Mouse (Mus musculus) cerebellum, adult 2 months (tissue): ENCODE measurements around the gene Rapgef2. TPM values are rescaled to one million over a fixed set of nuclear protein-coding genes. Genes with fewer than 3 reads are reported as not detected.

ENCODE experiments used
- DNase-seq, 2 experiments: peaks; one replicate each; pipeline ENCODE4 v3.0.0; 2021
- H3K27ac ChIP-seq: fragments of 200-500 bp; 2 replicates; pipeline ENCODE4 v1.5.1; 2012; ENCODE audit warnings: low read length, control low read depth, inconsistent platforms; ENCODE audit not compliant: insufficient read depth
- H3K27me3 ChIP-seq: fragments of 200-500 bp; 2 replicates; pipeline ENCODE4 v1.6.1; 2012; ENCODE audit warnings: inconsistent platforms, mild to moderate bottlenecking, low read length, moderate library complexity; ENCODE audit not compliant: control insufficient read depth, insufficient read depth
- H3K4me1 ChIP-seq: fragments of 200-500 bp; 2 replicates; pipeline ENCODE4 v1.6.1; 2011; ENCODE audit warnings: low read length; ENCODE audit not compliant: control insufficient read depth, insufficient read depth
- H3K4me3 ChIP-seq: fragments of 200-500 bp; replicated peaks from 2 replicates; pipeline ENCODE3; 2011; ENCODE audit warnings: mild to moderate bottlenecking, low read depth, low read length, control low read depth; ENCODE audit not compliant: insufficient read depth
- CTCF ChIP-seq: fragments of 200-500 bp; IDR thresholded peaks from 2 replicates; pipeline ENCODE4 v1.5.1; 2011; ENCODE audit warnings: low read depth, mild to moderate bottlenecking, control low read depth, low read length, moderate library complexity, borderline replicate concordance; ENCODE audit not compliant: insufficient read depth
- POLR2A ChIP-seq: fragments of 200-500 bp; IDR thresholded peaks from 2 replicates; pipeline ENCODE4 v1.6.1; 2011; ENCODE audit warnings: low read length, control low read depth, borderline replicate concordance; ENCODE audit not compliant: insufficient read depth
- WGBS: fragments of 180-500 bp; shearing (Covaris S2); methylation state at CpG from one replicate; pipeline ENCODE4 v1.1.7; 2018; 5-methylcytosine and 5-hydroxymethylcytosine counted together
- polyA plus RNA-seq: library from polyadenylated mRNA; depleted of rRNA; stranded (reverse); fragments of >200 nt; gene quantifications from 2 replicates; pipeline ENCODE4 v1.2.3, GENCODE M21; 2012

Rapgef2 gene
- polyA plus RNA-seq, 1 experiment: 30.5 TPM

GRCm38 (mm10) chr3:79289050-79289449 is 2.7 kb upstream of the Rapgef2 start:
- no peaks in the 10 kb centered on the region for H3K27me3 ChIP-seq
- H3K27ac ChIP-seq: no peak overlapping the region
- WGBS: 65% methylated on average over 3 of the region's 3 CpGs
- no peaks in the 10 kb centered on the region; the same call in 1 of the 2 replicates for H3K4me1 ChIP-seq
- TF ChIP-seq CTCF (no peak), POLR2A (no peak)
- no peak overlapping the region for H3K4me3 ChIP-seq
- DNase-seq: no peak

GRCm38 (mm10) chr3:79287699-79288458 is 1.6 kb upstream of the Rapgef2 start:
- H3K27me3 ChIP-seq: no peaks in the 10 kb centered on the region
- no peaks in the 10 kb centered on the region; the same call in 1 of the 2 replicates for H3K4me1 ChIP-seq
- no peak for DNase-seq
- 22% methylated on average over 17 of the region's 17 CpGs for WGBS
- peak overlapping the region; percentile 73 for H3K4me3 ChIP-seq
- TF ChIP-seq CTCF (no peak), POLR2A (no peak)
- H3K27ac ChIP-seq: peak overlapping the region; percentile 57

- Histone ChIP-seq H3K4me3 (peak overlapping the region; percentile 93), H3K27me3 (no peaks in the 10 kb centered on the region), H3K4me1 (no peaks in the 10 kb centered on the region; the same call in 1 of the 2 replicates), H3K27ac (peak overlapping the region; percentile 85)
- 1% methylated on average over 57 of the region's 60 CpGs for WGBS
- TF ChIP-seq CTCF (no peak), POLR2A (peak; percentile 87)
- DNase-seq: peak; percentile 96 to 97
These were observed 825 bp upstream of the Rapgef2 start for GRCm38 (mm10) chr3:79287108-79287576.

GRCm38 (mm10) chr3:79286031-79286375 is 314 bp downstream of the Rapgef2 start:
- no peaks in the 10 kb centered on the region for H3K27me3 ChIP-seq
- no peak for DNase-seq
- H3K4me3 ChIP-seq: peak overlapping the region; percentile 93
- peak overlapping the region; percentile 85 for H3K27ac ChIP-seq
- TF ChIP-seq CTCF: no peak
- TF ChIP-seq POLR2A: no peak
- WGBS: under 1% methylated on average over 10 of the region's 10 CpGs
- H3K4me1 ChIP-seq: peaks cover 2% of the 10 kb centered on the region

- TF ChIP-seq CTCF (no peak), POLR2A (no peak)
- Histone ChIP-seq H3K4me1 (peaks cover 2% of the 10 kb centered on the region), H3K27ac (peak overlapping the region; percentile 42), H3K27me3 (no peaks in the 10 kb centered on the region), H3K4me3 (peak overlapping the region; percentile 78)
- peak; percentile 75 to 76 for DNase-seq
- WGBS: 2% methylated on average over 13 of the region's 13 CpGs
These were observed 1.1 kb downstream of the Rapgef2 start for GRCm38 (mm10) chr3:79285097-79285675.

- no peak for DNase-seq
- WGBS: 81% methylated on average over 3 of the region's 3 CpGs
- TF ChIP-seq CTCF (no peak), POLR2A (no peak)
- Histone ChIP-seq H3K4me1 (peaks cover 2% of the 10 kb centered on the region), H3K4me3 (no peak overlapping the region), H3K27me3 (no peaks in the 10 kb centered on the region), H3K27ac (no peak overlapping the region)
These were observed 2.3 kb downstream of the Rapgef2 start for GRCm38 (mm10) chr3:79283976-79284375.

- H3K27ac ChIP-seq: no peak overlapping the region
- WGBS: 18% methylated on average over 2 of the region's 2 CpGs
- no peak overlapping the region for H3K4me3 ChIP-seq
These were observed 3.3 kb downstream of the Rapgef2 start for GRCm38 (mm10) chr3:79283031-79283430.

More at GRCm38 (mm10) chr3:79283031-79283430, 3.3 kb downstream of the Rapgef2 start:
- Histone ChIP-seq H3K4me1 (peaks cover 2% of the 10 kb centered on the region), H3K27me3 (no peaks in the 10 kb centered on the region)
- DNase-seq: no peak
- no peak for TF ChIP-seq CTCF
- no peak for TF ChIP-seq POLR2A
